Mouse (Mus musculus): ENCODE results near the gene Zzz3. TPM values are rescaled to one million over a fixed set of nuclear protein-coding genes. Genes with fewer than 3 reads are reported as not detected.

Gene Zzz3
- polyA plus RNA-seq, 1 experiment = 58.4 TPM

DNA sequence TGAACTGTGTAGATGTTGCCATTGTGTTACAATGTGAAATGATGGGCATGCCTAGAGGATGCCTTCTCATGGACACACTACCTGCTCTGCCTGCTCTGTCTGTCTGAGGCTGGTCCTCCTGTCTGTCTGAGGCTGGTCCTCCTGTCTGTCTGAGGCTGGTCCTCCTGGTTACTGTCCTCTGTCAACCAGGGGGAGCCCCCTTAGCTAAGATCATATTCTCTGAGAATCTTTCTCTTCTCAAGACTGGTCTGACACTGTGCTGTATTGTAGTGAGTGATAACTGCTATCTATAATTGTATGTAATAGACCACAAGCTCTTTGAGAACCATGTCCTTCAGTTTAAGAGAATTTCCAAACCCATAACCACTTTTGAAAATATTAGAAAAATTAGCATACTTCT, 40.3 kb downstream of the Zzz3 start:
- Histone ChIP-seq H3K4me1 (ENCODE audit: control insufficient read depth, insufficient read depth, low read length) (no peaks in the 10 kb centered on the region), H3K27me3 (ENCODE audit: control insufficient read depth, insufficient read depth, low read length, poor library complexity, severe bottlenecking) (no peaks in the 10 kb centered on the region), H3K9me3 (replicated peaks; ENCODE audit: control insufficient read depth, insufficient read depth, low read length, poor library complexity, severe bottlenecking) (no peaks in the 10 kb centered on the region), H3K27ac (ENCODE audit: insufficient read depth, low read length) (no peak overlapping the region), H3K36me3 (ENCODE audit: control insufficient read depth, insufficient read depth, low read length, poor library complexity, severe bottlenecking) (no peaks in the 10 kb centered on the region; the same call in 1 of the 2 replicates), H3K4me3 (ENCODE audit: low read depth, low read length) (no peak overlapping the region), H3K9ac (ENCODE audit: low read depth, poor library complexity, severe bottlenecking) (no peak overlapping the region)
- no peak for TF ChIP-seq CTCF (IDR thresholded peaks at IDR 0.05; ENCODE audit: low read depth, low read length)

DNA sequence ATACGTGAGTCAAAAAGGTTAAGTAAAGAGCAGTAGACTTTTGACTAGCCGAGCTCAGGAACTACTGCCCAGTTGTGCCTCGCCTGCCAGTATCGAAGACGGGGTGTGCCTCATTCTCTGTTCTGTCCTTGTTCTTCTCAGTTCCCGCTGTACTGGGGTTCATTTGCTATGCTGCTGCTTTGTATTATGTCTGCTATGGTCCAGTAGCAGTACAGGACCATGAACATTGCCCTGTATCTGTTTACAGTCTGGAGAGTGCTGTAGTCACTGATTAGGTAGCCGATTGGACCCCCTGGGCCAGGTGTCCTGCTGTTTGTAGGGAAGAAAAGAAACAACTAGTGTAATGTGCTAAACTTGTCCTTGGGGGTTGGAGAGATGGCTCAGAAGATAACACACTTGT, 42.8 kb downstream of the Zzz3 start:
- H3K4me1 ChIP-seq (ENCODE audit: control insufficient read depth, insufficient read depth, low read length) = no peaks in the 10 kb centered on the region
- H3K9me3 ChIP-seq (replicated peaks; ENCODE audit: control insufficient read depth, insufficient read depth, low read length, poor library complexity, severe bottlenecking) = no peaks in the 10 kb centered on the region
- H3K9ac ChIP-seq (ENCODE audit: low read depth, poor library complexity, severe bottlenecking) = no peak overlapping the region
- H3K4me3 ChIP-seq (ENCODE audit: low read depth, low read length) = no peak overlapping the region
- no peaks in the 10 kb centered on the region for H3K27me3 ChIP-seq (ENCODE audit: control insufficient read depth, insufficient read depth, low read length, poor library complexity, severe bottlenecking)
- TF ChIP-seq POLR2A (IDR thresholded peaks at IDR 0.05; ENCODE audit: insufficient read depth, low read length) = no peak
- TF ChIP-seq EP300 (IDR thresholded peaks at IDR 0.05; ENCODE audit: insufficient read depth, low read depth, low read length) = no peak
- TF ChIP-seq CTCF (IDR thresholded peaks at IDR 0.05; ENCODE audit: low read depth, low read length) = no peak
- no peaks in the 10 kb centered on the region for H3K36me3 ChIP-seq (ENCODE audit: control insufficient read depth, insufficient read depth, low read length, poor library complexity, severe bottlenecking)
- H3K27ac ChIP-seq (ENCODE audit: insufficient read depth, low read length) = no peak overlapping the region

DNA sequence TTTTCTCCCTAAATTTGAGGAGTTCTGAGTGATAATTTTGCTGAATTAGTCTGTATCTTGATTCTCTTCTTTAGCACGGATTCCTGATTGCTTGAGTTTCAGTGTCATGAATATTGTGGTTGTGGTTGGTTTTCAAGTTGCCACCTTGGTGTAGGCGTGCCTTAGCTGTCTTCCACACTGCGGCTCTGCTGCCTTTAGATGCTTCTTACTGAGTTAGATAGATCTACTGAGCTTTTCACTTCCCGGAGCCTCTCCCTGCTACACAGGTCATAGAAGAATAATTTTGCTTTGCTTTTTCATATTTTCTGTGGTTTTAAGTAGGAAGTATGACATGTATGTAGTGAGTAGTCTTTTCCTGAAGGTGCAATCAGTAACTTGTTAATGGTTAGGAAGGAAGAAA, 47.5 kb downstream of the Zzz3 start:
- TF ChIP-seq CTCF (IDR thresholded peaks at IDR 0.05; ENCODE audit: low read depth, low read length) = no peak
- no peak for TF ChIP-seq EP300 (IDR thresholded peaks at IDR 0.05; ENCODE audit: insufficient read depth, low read depth, low read length)
- no peak for TF ChIP-seq POLR2A (IDR thresholded peaks at IDR 0.05; ENCODE audit: insufficient read depth, low read length)
- Histone ChIP-seq H3K4me1 (ENCODE audit: control insufficient read depth, insufficient read depth, low read length) (no peaks in the 10 kb centered on the region), H3K9ac (ENCODE audit: low read depth, poor library complexity, severe bottlenecking) (no peak overlapping the region)

DNA sequence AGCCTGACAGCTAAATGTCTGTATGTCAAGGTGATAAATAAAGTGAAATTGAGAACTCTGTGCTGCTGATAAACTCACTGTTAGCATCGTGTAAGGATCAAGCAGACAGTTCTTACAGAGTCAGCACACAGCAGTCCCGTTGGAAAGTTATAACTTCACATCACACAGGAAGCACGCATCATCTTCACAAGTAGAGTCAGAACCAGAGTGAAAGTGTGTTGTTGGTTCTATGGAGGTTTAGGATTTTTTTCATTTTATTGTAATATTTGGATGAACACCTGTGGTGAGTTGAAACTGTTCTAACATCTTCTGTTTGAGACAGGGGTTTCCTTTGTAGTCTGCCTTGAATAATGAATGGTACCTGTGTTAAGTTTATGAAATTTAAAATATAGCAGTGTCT, 48.8 kb downstream of the Zzz3 start:
- H3K36me3 ChIP-seq (ENCODE audit: control insufficient read depth, insufficient read depth, low read length, poor library complexity, severe bottlenecking) = 0 out of 2 replicates have a peak, but pooled peaks cover 2% of the 10 kb centered on the region
- H3K27ac ChIP-seq (ENCODE audit: insufficient read depth, low read length) = no peak overlapping the region
- H3K4me3 ChIP-seq (ENCODE audit: low read depth, low read length) = no peak overlapping the region
- H3K4me1 ChIP-seq (ENCODE audit: control insufficient read depth, insufficient read depth, low read length) = no peaks in the 10 kb centered on the region
- H3K27me3 ChIP-seq (ENCODE audit: control insufficient read depth, insufficient read depth, low read length, poor library complexity, severe bottlenecking) = no peaks in the 10 kb centered on the region
- H3K9ac ChIP-seq (ENCODE audit: low read depth, poor library complexity, severe bottlenecking) = no peak overlapping the region
- H3K9me3 ChIP-seq (replicated peaks; ENCODE audit: control insufficient read depth, insufficient read depth, low read length, poor library complexity, severe bottlenecking) = no peaks in the 10 kb centered on the region
- no peak for TF ChIP-seq CTCF (IDR thresholded peaks at IDR 0.05; ENCODE audit: low read depth, low read length)

More for the DNA sequence above, 47.5 kb downstream of the Zzz3 start:
- Histone ChIP-seq H3K27ac (ENCODE audit: insufficient read depth, low read length) (no peak overlapping the region), H3K9me3 (replicated peaks; ENCODE audit: control insufficient read depth, insufficient read depth, low read length, poor library complexity, severe bottlenecking) (no peaks in the 10 kb centered on the region), H3K4me3 (ENCODE audit: low read depth, low read length) (no peak overlapping the region), H3K36me3 (ENCODE audit: control insufficient read depth, insufficient read depth, low read length, poor library complexity, severe bottlenecking) (no peaks in the 10 kb centered on the region), H3K27me3 (ENCODE audit: control insufficient read depth, insufficient read depth, low read length, poor library complexity, severe bottlenecking) (no peaks in the 10 kb centered on the region)

DNA sequence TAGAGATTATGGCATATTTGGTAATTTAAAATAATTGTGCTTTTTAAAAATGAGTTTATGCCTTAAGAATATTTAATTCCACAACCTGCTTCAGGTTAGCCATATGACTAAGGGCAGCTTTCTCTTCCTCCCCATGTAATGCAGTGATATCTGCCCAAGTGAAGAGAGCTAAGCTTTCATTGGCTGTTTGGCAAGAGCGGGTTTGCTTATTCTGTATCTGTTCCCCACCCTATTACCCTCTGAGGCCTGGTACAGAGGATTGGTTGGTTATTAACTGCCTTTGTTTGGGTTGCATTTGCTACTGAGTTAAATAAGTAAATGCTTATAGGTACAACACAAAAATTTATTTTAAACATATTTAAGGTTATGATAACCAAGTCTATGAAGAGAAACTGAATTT, 51.7 kb downstream of the Zzz3 start:
- Histone ChIP-seq H3K9me3 (replicated peaks; ENCODE audit: control insufficient read depth, insufficient read depth, low read length, poor library complexity, severe bottlenecking) (no peaks in the 10 kb centered on the region), H3K4me1 (ENCODE audit: control insufficient read depth, insufficient read depth, low read length) (no peaks in the 10 kb centered on the region)

DNA sequence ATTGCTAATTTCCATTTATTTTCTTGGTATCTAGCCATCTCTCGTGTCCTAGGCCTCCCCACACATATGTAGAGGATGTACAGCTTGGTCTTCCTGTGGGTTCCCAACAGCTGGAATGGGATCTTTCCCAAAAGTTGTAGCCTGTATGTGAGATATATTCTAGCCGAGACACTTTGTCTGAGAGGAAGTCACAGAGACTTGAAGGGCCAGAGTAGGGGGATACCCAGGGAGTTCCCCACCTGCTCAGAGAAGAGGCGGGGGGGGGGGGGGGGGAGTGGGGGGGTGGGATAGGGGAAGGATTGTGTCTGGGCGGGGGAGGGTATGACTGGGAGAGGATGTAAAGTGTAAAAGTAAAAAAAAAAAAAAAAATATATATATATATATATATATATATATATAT, 57.9 kb downstream of the Zzz3 start:
- TF ChIP-seq EP300 (IDR thresholded peaks at IDR 0.05; ENCODE audit: insufficient read depth, low read depth, low read length) (no peak), CTCF (IDR thresholded peaks at IDR 0.05; ENCODE audit: low read depth, low read length) (no peak), POLR2A (IDR thresholded peaks at IDR 0.05; ENCODE audit: insufficient read depth, low read length) (no peak)
- Histone ChIP-seq H3K27me3 (ENCODE audit: control insufficient read depth, insufficient read depth, low read length, poor library complexity, severe bottlenecking) (no peaks in the 10 kb centered on the region), H3K36me3 (ENCODE audit: control insufficient read depth, insufficient read depth, low read length, poor library complexity, severe bottlenecking) (peaks cover 38% of the 10 kb centered on the region)

More for the DNA sequence above, 51.7 kb downstream of the Zzz3 start:
- peaks cover 14% of the 10 kb centered on the region for H3K36me3 ChIP-seq (ENCODE audit: control insufficient read depth, insufficient read depth, low read length, poor library complexity, severe bottlenecking)
- H3K9ac ChIP-seq (ENCODE audit: low read depth, poor library complexity, severe bottlenecking) = no peak overlapping the region
- no peaks in the 10 kb centered on the region for H3K27me3 ChIP-seq (ENCODE audit: control insufficient read depth, insufficient read depth, low read length, poor library complexity, severe bottlenecking)
- H3K4me3 ChIP-seq (ENCODE audit: low read depth, low read length) = no peak overlapping the region
- H3K27ac ChIP-seq (ENCODE audit: insufficient read depth, low read length) = no peak overlapping the region
- TF ChIP-seq EP300 (IDR thresholded peaks at IDR 0.05; ENCODE audit: insufficient read depth, low read depth, low read length) (no peak), POLR2A (IDR thresholded peaks at IDR 0.05; ENCODE audit: insufficient read depth, low read length) (no peak), CTCF (IDR thresholded peaks at IDR 0.05; ENCODE audit: low read depth, low read length) (no peak)

More for the DNA sequence above, 57.9 kb downstream of the Zzz3 start:
- Histone ChIP-seq H3K27ac (ENCODE audit: insufficient read depth, low read length) (no peak overlapping the region), H3K9ac (ENCODE audit: low read depth, poor library complexity, severe bottlenecking) (no peak overlapping the region), H3K4me3 (ENCODE audit: low read depth, low read length) (no peak overlapping the region), H3K9me3 (replicated peaks; ENCODE audit: control insufficient read depth, insufficient read depth, low read length, poor library complexity, severe bottlenecking) (no peaks in the 10 kb centered on the region), H3K4me1 (ENCODE audit: control insufficient read depth, insufficient read depth, low read length) (no peaks in the 10 kb centered on the region)

All from ES-Bruce4 (cell line).